Mouse (Mus musculus) thymus, postnatal 36 days (tissue): Measurements from ENCODE around the gene Napepld.
A peak's percentile ranks its signal among the peaks of the same experiment; 100 is the strongest.
"Not testable (repeated sequence)": the region's sequence is repeated elsewhere in the genome, so short reads cannot be mapped to it uniquely, and the experiment has no call there.

Experiments
- DNase-seq, 2 experiments: peaks; one replicate each; pipeline ENCODE4 v3.0.0; 2022; ENCODE audit warnings: mixed read lengths in 2 of 2

Napepld gene

DNA sequence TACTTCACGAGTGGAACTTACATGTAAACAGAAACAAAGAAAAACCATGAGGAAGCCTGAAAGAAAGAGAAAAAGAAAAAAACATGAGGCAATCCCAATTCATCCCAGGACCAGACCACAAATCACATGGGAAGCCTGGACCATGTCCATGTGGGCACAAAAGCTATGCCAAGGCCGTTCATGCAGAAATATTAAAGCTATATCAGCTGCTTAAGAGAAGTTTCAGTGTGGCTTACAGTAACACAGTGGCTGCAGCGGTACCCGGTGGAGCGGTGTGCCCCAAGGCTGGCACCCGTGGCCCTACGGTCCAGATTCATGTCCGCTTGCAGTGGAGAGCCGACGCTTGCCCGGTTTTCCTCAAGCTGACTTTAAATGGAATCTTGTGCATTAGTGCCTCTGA, 38.1 kb downstream of the Napepld start:
- DNase-seq = no peak

- DNase-seq = no peak
Measured at GRCm38 (mm10) chr5:21660850-21661249, 40.3 kb downstream of the Napepld start.

DNA sequence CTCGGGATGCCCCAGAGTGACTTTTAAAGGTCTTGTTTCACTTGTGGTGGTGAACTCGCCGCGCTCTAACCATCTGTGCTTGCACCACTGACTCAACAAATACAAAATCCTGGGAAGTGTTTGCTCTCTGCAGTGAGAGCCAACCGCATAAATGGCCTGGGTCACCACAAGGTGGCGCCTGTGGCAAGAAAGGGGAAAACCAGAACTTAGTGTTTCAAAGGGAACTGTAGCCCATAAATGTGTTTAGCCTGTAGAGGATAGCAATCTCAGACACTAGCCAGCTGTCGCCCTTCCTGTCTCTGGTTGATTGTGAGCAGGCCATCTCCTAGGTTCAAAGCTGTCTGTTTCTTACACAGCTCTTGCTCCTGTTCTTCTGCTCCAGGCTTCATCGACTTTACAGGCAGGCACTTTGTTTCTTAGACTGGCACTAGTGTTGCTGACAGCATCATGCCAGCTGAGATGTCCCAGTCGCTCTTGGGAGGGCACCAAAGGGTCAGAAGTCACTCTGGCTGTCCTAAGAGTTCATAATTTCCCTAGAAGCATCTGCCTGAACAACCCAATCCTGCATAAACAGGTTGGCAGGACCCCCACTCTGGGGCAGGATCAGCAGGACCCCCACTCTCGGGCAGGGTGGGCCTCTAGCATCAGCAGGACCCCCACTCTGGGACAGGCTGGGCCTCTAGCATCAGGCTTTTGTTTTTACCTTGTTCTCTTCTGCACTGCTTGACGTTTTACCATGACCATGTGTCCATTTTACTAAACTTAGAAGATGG, 42.4 kb downstream of the Napepld start:
- peak; percentile 71 to 72 for DNase-seq

DNA sequence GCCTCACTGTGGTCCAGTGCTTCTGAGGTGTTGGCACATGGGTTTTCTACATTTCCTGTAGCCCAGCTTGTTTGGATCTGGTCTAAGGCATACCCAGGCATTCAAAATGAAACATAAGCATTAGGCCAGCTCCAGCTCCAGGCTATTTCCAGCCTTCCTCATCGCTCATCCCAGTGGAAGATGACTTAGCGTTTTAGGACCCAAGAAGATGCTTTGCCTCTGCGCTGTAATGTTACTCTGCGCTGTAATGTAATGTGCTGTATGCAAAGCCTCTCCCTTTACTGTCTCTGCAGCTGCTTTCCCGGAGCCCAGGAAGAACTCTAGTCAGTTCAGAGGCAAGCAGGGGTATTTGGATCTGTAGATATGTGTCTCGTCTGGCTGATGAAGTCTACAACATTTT, 43.2 kb downstream of the Napepld start:
- DNase-seq = no peak

GRCm38 (mm10) chr5:21656912-21657311, 44.3 kb downstream of the Napepld start:
- DNase-seq = no peak

DNA sequence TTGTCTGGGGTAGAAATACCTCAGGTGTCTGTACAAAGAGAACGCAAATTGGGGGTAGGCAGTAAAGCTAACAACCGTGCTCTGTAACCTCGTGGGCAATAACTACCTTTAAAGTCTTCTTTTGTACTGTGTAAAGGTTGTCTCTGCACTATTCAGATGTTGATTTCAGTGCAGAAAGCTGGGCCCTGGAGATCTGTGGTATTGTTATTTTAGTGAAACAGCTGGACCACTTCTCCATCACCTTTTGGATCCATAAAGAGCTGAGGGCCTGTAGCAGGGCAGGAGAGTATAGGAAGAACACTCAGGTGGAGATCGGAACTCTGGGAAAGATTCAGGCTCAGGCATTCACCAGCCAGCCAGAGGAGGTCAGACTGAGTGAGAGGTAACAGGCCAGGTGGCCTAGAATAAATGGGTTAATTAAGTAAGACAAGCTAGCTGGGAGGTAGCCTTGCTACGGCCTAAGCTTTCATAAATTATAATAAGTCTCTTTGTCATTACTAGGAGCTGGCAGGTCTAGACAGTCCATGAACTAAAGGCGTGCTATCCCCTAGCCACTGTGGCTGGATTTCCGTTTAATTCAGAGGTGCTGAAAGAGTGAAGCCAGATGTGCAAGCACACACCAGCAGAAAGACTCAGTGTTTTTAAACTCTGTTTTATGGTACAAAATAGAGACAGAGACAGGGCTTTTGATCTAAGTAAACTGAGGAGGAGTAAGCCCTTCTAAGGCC, 49.1 kb downstream of the Napepld start:
- no peak for DNase-seq

DNA sequence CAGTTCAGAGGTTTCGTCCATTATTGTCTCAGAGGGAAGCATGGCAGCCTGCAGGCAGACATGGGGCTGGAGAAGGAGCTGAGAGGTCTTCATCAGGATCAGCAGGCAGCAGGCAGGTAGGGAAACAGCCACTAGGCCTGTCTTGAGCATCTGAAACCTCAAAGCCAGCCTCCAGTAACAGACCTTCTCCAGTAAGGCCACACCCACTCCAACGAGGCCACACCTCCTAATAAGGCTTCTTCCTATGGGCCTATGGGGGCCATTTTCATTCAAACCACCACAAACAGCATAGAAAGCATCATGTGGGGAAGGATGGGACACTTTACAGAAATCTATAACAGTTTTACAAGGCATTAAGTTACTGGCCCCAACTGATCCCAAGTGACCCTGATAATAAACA, 50.5 kb downstream of the Napepld start:
- DNase-seq = no peak

DNA sequence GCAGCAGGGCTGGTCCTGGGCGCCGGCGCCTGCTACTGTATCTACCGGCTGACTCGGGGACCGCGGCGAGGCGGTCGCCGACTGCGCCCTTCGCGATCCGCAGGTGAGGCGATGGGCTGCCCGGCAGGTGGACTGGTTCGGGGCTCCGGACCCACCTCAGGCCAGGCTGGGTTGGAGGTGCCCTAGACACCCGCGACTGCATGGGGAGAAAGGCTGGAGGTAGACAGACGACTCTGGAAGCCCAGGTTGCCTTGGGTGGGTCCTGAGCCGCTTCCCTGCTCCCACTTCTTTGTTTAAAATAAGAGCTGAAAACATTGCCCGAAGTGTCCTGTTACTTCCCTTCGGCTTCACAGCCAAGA, 55.1 kb downstream of the Napepld start:
- no peak for DNase-seq

GRCm38 (mm10) chr5:21645439-21646132, 55.6 kb downstream of the Napepld start, which contains the start of the genes Fbxl13 and Armc10:
Gene Fbxl13, minus strand, starts transcription at chr5:21645634.
Gene Armc10, plus strand, starts transcription at chr5:21645813.
- DNase-seq = peak; percentile 89 to 94

- DNase-seq = peak; percentile 61 to 63
Measured at GRCm38 (mm10) chr5:21644891-21645438, 56.2 kb downstream of the Napepld start.

GRCm38 (mm10) chr5:21643606-21644005, 57.6 kb downstream of the Napepld start:
- no peak for DNase-seq

GRCm38 (mm10) chr5:21640961-21641360, 60.2 kb downstream of the Napepld start:
- peak; percentile 34 to 48 for DNase-seq

- DNase-seq = no peak
Measured at GRCm38 (mm10) chr5:21625916-21626315, 75.3 kb downstream of the Napepld start.

- no peak for DNase-seq
Measured at GRCm38 (mm10) chr5:21616450-21617009, 84.7 kb downstream of the Napepld start.

DNA sequence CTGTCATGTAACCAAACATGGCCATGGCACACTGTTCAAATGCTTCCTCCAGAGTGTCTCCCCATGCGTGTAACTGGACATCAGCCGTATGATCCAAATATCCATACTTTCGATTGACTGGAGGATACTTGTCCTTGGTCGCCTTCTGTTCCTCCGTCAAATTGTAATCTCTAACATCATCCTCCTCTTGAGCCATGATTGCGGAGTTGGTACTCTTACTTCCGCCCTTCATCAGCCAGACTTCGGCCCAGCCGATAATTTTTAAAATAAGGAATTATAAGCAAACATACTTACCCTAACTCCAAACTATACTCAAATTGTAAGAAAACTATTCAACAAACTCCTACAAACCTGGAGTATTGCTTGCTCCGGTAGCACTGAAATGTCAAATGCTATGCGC, 86.9 kb downstream of the Napepld start:
- not testable (repeated sequence) for DNase-seq
